Mouse (Mus musculus) kidney, postnatal 0 days (tissue): ENCODE data around the gene Magi2. TPM values are rescaled to one million over a fixed set of nuclear protein-coding genes. Genes with fewer than 3 reads are reported as not detected.
"Not testable (repeated sequence)": the region's sequence is repeated elsewhere in the genome, so short reads cannot be mapped to it uniquely, and the experiment has no call there.

ENCODE experiments used
- ATAC-seq: fragments of 200-750 bp; cut with Nextera tagmentation; replicated peaks from 2 replicates; pipeline ENCODE4 v1.8.0; 2017; ENCODE audit warnings: low read depth, moderate number of reproducible peaks, moderate TSS enrichment, moderate library complexity; ENCODE audit not compliant: low FRiP score
- DNase-seq: peaks from one replicate; pipeline ENCODE4 v3.0.0-alpha.2; 2016; ENCODE audit warnings: low spot score
- H3K27ac ChIP-seq: fragments of 300-500 bp; sonication (generic); 2 replicates; pipeline ENCODE4 v1.5.1; 2014; ENCODE audit warnings: mild to moderate bottlenecking
- H3K27me3 ChIP-seq: fragments of 300-500 bp; sonication (generic); 2 replicates; pipeline ENCODE4 v1.6.1; 2014; ENCODE audit warnings: low read length, mixed read lengths; ENCODE audit not compliant: insufficient read depth
- H3K36me3 ChIP-seq: fragments of 300-500 bp; sonication (generic); 2 replicates; pipeline ENCODE4 v1.6.1; 2014; ENCODE audit warnings: low read length, mixed read lengths; ENCODE audit not compliant: insufficient read depth
- H3K4me1 ChIP-seq: fragments of 300-500 bp; sonication (generic); replicated peaks from 2 replicates; pipeline ENCODE4 v1.6.1; 2014; ENCODE audit warnings: antibody characterized with exemption, low read length, mixed read lengths; ENCODE audit not compliant: insufficient read depth
- H3K4me2 ChIP-seq: fragments of 300-500 bp; sonication (generic); 2 replicates; pipeline ENCODE4 v1.6.1; 2014; ENCODE audit warnings: mild to moderate bottlenecking, low read length, moderate library complexity, mixed read lengths
- H3K4me3 ChIP-seq: fragments of 300-500 bp; sonication (generic); replicated peaks from 2 replicates; pipeline ENCODE4 v1.5.1; 2014; ENCODE audit warnings: low read depth, low read length
- H3K9ac ChIP-seq: fragments of 300-500 bp; sonication (generic); 2 replicates; pipeline ENCODE4 v1.6.1; 2014; ENCODE audit warnings: low read depth, low read length
- H3K9me3 ChIP-seq: fragments of 300-500 bp; sonication (generic); replicated peaks from 2 replicates; pipeline ENCODE4 v1.6.1; 2016; ENCODE audit warnings: low read length, inconsistent platforms, mixed read lengths
- CTCF ChIP-seq: IDR thresholded peaks from 2 replicates; pipeline ENCODE4 v1.5.1; 2016; ENCODE audit warnings: antibody characterized with exemption, low read depth, mild to moderate bottlenecking, moderate library complexity
- WGBS: fragments of 180-500 bp; shearing (Covaris S2); extraction: QIAGEN DNeasy Blood & Tissue Kit; methylation state at CpG from one replicate; pipeline ENCODE4 v1.1.7; 2014; 5-methylcytosine and 5-hydroxymethylcytosine counted together
- polyA plus RNA-seq: library from polyadenylated mRNA; unstranded; fragments of >200 nt; fragmentation: Nextera tagmentation; extraction: Ambion mirVana; gene quantifications from 2 replicates; pipeline ENCODE4 v1.2.1, GENCODE M21; 2015

Gene Magi2
- polyA plus RNA-seq, 1 experiment from 2014 or later = 14.5 TPM

GRCm38 (mm10) chr5:19400738-19401408 lies 174.0 kb downstream of the Magi2 start:
- no peak overlapping the region for H3K9ac ChIP-seq
- H3K4me2 ChIP-seq = no peak overlapping the region
- H3K4me1 ChIP-seq = no peaks in the 10 kb centered on the region
- TF ChIP-seq CTCF = peak; percentile 84
- DNase-seq (peak; percentile 53), ATAC-seq (no peak)
- H3K27ac ChIP-seq = no peak overlapping the region
- no peaks in the 10 kb centered on the region for H3K9me3 ChIP-seq
- H3K27me3 ChIP-seq = no peaks in the 10 kb centered on the region
- no peak overlapping the region for H3K4me3 ChIP-seq
- 48% methylated on average over 5 of the region's 5 CpGs for WGBS
- no peaks in the 10 kb centered on the region for H3K36me3 ChIP-seq

- 83% methylated on average over 1 of the region's 1 CpGs for WGBS
- not testable (repeated sequence) for H3K4me1 ChIP-seq, H3K9me3 ChIP-seq, H3K36me3 ChIP-seq, H3K9ac ChIP-seq, ATAC-seq, H3K27ac ChIP-seq, DNase-seq, H3K27me3 ChIP-seq, H3K4me3 ChIP-seq, H3K4me2 ChIP-seq
- peak; percentile 29; the same call in 1 of the 2 replicates for TF ChIP-seq CTCF
Observed at GRCm38 (mm10) chr5:19404268-19404667, 177.4 kb downstream of the Magi2 start.

- DNase-seq = no peak
- Histone ChIP-seq H3K4me1 (no peaks in the 10 kb centered on the region), H3K4me2 (no peak overlapping the region), H3K9me3 (no peaks in the 10 kb centered on the region), H3K9ac (no peak overlapping the region), H3K27me3 (no peaks in the 10 kb centered on the region), H3K36me3 (no peaks in the 10 kb centered on the region), H3K27ac (no peak overlapping the region), H3K4me3 (no peak overlapping the region)
- WGBS = 67% methylated on average over 4 of the region's 4 CpGs
- no peak for TF ChIP-seq CTCF
- ATAC-seq = no peak
Observed at GRCm38 (mm10) chr5:19414556-19414955, 187.7 kb downstream of the Magi2 start.

GRCm38 (mm10) chr5:19429290-19429689 lies 202.5 kb downstream of the Magi2 start:
- no peak overlapping the region for H3K27ac ChIP-seq
- TF ChIP-seq CTCF = peak; percentile 63
- no peaks in the 10 kb centered on the region for H3K36me3 ChIP-seq
- H3K4me2 ChIP-seq = no peak overlapping the region
- peak; percentile 62 for DNase-seq
- no peaks in the 10 kb centered on the region for H3K27me3 ChIP-seq
- H3K9ac ChIP-seq = no peak overlapping the region
- WGBS = 22% methylated on average over 2 of the region's 2 CpGs
- no peaks in the 10 kb centered on the region for H3K4me1 ChIP-seq
- no peak for ATAC-seq
- no peak overlapping the region for H3K4me3 ChIP-seq
- no peaks in the 10 kb centered on the region for H3K9me3 ChIP-seq

- Histone ChIP-seq H3K27ac (no peak overlapping the region), H3K4me2 (no peak overlapping the region), H3K4me1 (no peaks in the 10 kb centered on the region), H3K36me3 (no peaks in the 10 kb centered on the region), H3K27me3 (no peaks in the 10 kb centered on the region), H3K9ac (no peak overlapping the region), H3K4me3 (no peak overlapping the region), H3K9me3 (no peaks in the 10 kb centered on the region)
- ATAC-seq = no peak
- no peak for DNase-seq
- TF ChIP-seq CTCF = no peak
Observed at GRCm38 (mm10) chr5:19462541-19462940, 235.7 kb downstream of the Magi2 start.

- no peaks in the 10 kb centered on the region for H3K27me3 ChIP-seq
- H3K36me3 ChIP-seq = no peaks in the 10 kb centered on the region
- ATAC-seq = no peak
- no peak for TF ChIP-seq CTCF
- H3K4me3 ChIP-seq = no peak overlapping the region
- no peaks in the 10 kb centered on the region for H3K9me3 ChIP-seq
- no peak overlapping the region for H3K4me2 ChIP-seq
- no peaks in the 10 kb centered on the region for H3K4me1 ChIP-seq
- no peak overlapping the region for H3K9ac ChIP-seq
- 52% methylated on average over 2 of the region's 2 CpGs for WGBS
- H3K27ac ChIP-seq = no peak overlapping the region
- no peak for DNase-seq
Observed at GRCm38 (mm10) chr5:19465383-19465782, 238.5 kb downstream of the Magi2 start.
